Mouse (Mus musculus) forebrain, embryonic 10.5 days (tissue): ENCODE results near the gene Mob2. TPM values are rescaled to one million over a fixed set of nuclear protein-coding genes. Genes with fewer than 3 reads are reported as not detected.
A peak's percentile ranks its signal among the peaks of the same experiment; 100 is the strongest.

Source experiments
- DNase-seq: peaks from one replicate; pipeline ENCODE4 v3.0.0-alpha.2; 2017; ENCODE audit warnings: low spot score; ENCODE audit errors: extremely low spot score
- H3K27ac ChIP-seq: fragments of 300-500 bp; sonication (generic); 2 replicates; pipeline ENCODE4 v1.5.1; 2016; ENCODE audit warnings: mild to moderate bottlenecking
- H3K27me3 ChIP-seq: fragments of 300-500 bp; sonication (generic); 2 replicates; pipeline ENCODE4 v1.6.1; 2016; ENCODE audit warnings: mild to moderate bottlenecking; ENCODE audit not compliant: poor library complexity, severe bottlenecking
- H3K36me3 ChIP-seq: fragments of 300-500 bp; sonication (generic); replicated peaks from 2 replicates; pipeline ENCODE4 v1.6.1; 2016; ENCODE audit warnings: mild to moderate bottlenecking, moderate library complexity
- H3K4me1 ChIP-seq: fragments of 300-500 bp; sonication (generic); 2 replicates; pipeline ENCODE4 v1.6.1; 2016
- H3K4me3 ChIP-seq: fragments of 300-500 bp; sonication (generic); 2 replicates; pipeline ENCODE4 v1.5.1; 2016; ENCODE audit warnings: mild to moderate bottlenecking, moderate library complexity
- H3K9me3 ChIP-seq: fragments of 300-500 bp; sonication (generic); 2 replicates; pipeline ENCODE4 v1.6.1; 2016; ENCODE audit warnings: mild to moderate bottlenecking, moderate library complexity
- WGBS: fragments of 180-500 bp; shearing (Covaris S2); methylation state at CpG from one replicate; pipeline ENCODE4 v1.1.7; 2016; 5-methylcytosine and 5-hydroxymethylcytosine counted together
- polyA plus RNA-seq: library from polyadenylated mRNA; unstranded; fragments of >200 nt; fragmentation: Nextera tagmentation; extraction: Ambion mirVana; gene quantifications from 2 replicates; pipeline ENCODE4 v1.2.1, GENCODE M21; 2016

The Mob2 gene
- polyA plus RNA-seq, 1 experiment from 2014 or later: 60.9 TPM

- H3K4me1 ChIP-seq: peaks cover 66% of the 10 kb centered on the region
- peaks cover 44% of the 10 kb centered on the region for H3K36me3 ChIP-seq
- no peak for DNase-seq
- no peaks in the 10 kb centered on the region for H3K9me3 ChIP-seq
- peak overlapping the region; percentile 56; the same call in 1 of the 2 replicates for H3K27ac ChIP-seq
- peaks cover 98% of the 10 kb centered on the region for H3K27me3 ChIP-seq
- H3K4me3 ChIP-seq: no peak overlapping the region
- WGBS: 95% methylated on average over 1 of the region's 1 CpGs
Measured at GRCm38 (mm10) chr7:142087069-142087652, 26.3 kb upstream of the Mob2 start.

DNA sequence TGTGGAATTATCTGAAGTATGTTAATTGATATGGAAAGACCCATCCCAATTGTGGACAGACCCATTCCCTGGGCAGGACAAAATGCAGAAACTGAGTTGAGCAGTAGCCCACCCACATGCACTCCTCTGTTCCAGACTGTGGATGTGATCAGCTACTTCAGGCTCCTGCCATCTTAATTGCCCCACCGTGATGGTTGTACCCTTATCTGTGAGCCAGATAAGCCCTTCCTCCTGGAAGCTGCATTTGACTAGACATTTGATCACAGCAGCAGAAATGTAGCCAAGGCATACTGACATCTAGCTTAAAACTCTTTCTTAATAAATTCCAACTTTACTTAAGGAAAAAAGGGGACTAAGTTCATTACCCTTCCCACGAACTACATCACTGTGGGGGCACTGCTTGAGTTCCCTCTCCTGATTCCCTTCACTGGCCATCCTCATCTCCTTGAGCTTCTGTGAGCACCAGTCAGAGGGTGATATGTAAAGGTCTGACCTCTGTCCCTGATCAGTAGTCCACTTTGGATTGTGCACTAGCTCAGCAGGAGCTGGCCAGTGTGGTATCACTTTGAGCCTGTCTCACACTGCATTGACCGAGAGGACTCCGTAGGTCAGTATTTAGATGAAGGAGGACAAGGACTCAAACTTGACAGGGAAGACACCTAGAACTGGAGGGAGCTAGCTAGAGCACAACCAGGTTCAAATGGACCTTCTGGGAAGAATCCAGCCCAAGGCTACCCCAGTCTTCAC is 25.5 kb upstream of the Mob2 start:
- Histone ChIP-seq H3K27ac (peak overlapping the region; percentile 56; the same call in 1 of the 2 replicates), H3K36me3 (peaks cover 49% of the 10 kb centered on the region), H3K4me3 (no peak overlapping the region), H3K27me3 (peaks cover 98% of the 10 kb centered on the region), H3K9me3 (no peaks in the 10 kb centered on the region), H3K4me1 (peaks cover 63% of the 10 kb centered on the region)
- no peak for DNase-seq
- WGBS: 89% methylated on average over 4 of the region's 4 CpGs

- Histone ChIP-seq H3K4me3 (no peak overlapping the region), H3K36me3 (peaks cover 54% of the 10 kb centered on the region), H3K27ac (no peak overlapping the region), H3K9me3 (no peaks in the 10 kb centered on the region), H3K27me3 (peaks cover 98% of the 10 kb centered on the region), H3K4me1 (peaks cover 48% of the 10 kb centered on the region)
- 59% methylated on average over 3 of the region's 3 CpGs for WGBS
- no peak for DNase-seq
Measured at GRCm38 (mm10) chr7:142084820-142085219, 24.0 kb upstream of the Mob2 start.

DNA sequence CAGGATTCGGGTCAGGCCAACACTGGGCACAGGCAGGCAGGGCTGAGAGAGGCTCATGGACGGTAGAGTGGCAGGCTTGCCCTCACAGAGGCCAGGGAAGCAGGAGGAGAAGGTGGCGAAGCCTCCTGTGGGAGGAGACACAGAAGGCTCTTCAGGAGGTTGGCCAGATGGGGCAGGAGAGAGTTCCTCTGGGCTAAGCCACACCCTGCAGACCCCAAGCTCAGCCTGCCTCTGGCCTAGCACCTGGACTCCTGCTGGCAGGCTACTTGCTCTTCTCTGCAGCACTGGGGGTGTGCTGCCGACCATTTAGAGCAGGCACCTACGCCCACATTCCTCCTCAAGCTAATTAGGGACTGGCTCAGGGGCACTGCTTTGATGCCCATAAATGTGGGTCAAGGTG is 23.5 kb upstream of the Mob2 start:
- no peaks in the 10 kb centered on the region for H3K9me3 ChIP-seq
- no peak overlapping the region for H3K27ac ChIP-seq
- no peak for DNase-seq
- WGBS: 17% methylated on average over 5 of the region's 5 CpGs
- H3K27me3 ChIP-seq: peaks cover 98% of the 10 kb centered on the region
- H3K4me3 ChIP-seq: no peak overlapping the region
- peaks cover 44% of the 10 kb centered on the region for H3K4me1 ChIP-seq
- peaks cover 54% of the 10 kb centered on the region for H3K36me3 ChIP-seq

DNA sequence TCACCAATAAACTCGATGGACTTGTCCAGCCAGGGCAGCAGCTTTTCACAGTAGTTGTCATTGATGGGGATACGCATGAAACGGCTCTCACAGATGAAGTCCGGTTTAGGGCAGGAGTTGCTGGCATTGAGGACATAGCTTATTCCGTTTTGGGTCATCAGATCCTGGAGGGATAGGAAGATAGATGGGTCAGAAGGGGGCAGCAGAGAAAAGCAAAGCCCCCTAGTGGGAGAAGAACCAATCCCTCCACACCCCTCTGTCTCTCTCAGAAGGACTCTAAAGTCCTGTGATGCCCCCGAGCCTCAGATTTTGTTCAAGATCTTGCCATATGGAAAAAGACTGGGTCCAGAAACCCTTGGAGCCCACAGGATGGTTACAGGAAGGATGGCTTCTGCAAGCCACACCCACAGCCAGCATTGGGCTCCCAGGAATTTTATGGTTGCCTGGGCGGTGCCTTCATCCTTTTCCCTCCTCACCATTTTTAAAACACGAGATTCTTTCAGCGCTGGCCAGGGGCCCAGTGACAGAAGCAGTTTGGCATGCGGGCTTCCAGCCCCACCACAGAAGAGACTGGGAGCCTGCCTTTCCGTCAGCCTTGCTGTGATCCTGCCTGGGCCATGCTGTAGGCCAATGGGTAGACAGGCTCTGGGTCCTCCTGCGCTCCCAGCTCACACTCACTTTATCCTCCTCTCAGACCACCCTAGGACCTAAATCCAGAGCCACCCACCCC is 22.9 kb upstream of the Mob2 start:
- H3K36me3 ChIP-seq: peaks cover 54% of the 10 kb centered on the region
- H3K27ac ChIP-seq: no peak overlapping the region
- H3K9me3 ChIP-seq: no peaks in the 10 kb centered on the region
- 34% methylated on average over 12 of the region's 12 CpGs for WGBS
- peaks cover 98% of the 10 kb centered on the region for H3K27me3 ChIP-seq
- no peak overlapping the region for H3K4me3 ChIP-seq
- H3K4me1 ChIP-seq: peaks cover 38% of the 10 kb centered on the region
- DNase-seq: no peak

- H3K9me3 ChIP-seq: no peaks in the 10 kb centered on the region
- H3K4me1 ChIP-seq: peaks cover 26% of the 10 kb centered on the region
- DNase-seq: no peak
- peaks cover 49% of the 10 kb centered on the region for H3K36me3 ChIP-seq
- peak overlapping the region; percentile 51 for H3K4me3 ChIP-seq
- no peak overlapping the region; the same call in 1 of the 2 replicates for H3K27ac ChIP-seq
- peaks cover 95% of the 10 kb centered on the region for H3K27me3 ChIP-seq
- 13% methylated on average over 16 of the region's 16 CpGs for WGBS
Measured at GRCm38 (mm10) chr7:142082607-142083006, 21.7 kb upstream of the Mob2 start.

- Histone ChIP-seq H3K4me3 (peak overlapping the region; percentile 51), H3K27ac (peak overlapping the region; percentile 58; the same call in 1 of the 2 replicates), H3K36me3 (peaks cover 44% of the 10 kb centered on the region), H3K9me3 (no peaks in the 10 kb centered on the region), H3K27me3 (peaks cover 91% of the 10 kb centered on the region), H3K4me1 (peaks cover 23% of the 10 kb centered on the region)
- DNase-seq: no peak
- 4% methylated on average over 38 of the region's 38 CpGs for WGBS
Measured at GRCm38 (mm10) chr7:142082179-142082578, 21.3 kb upstream of the Mob2 start.

DNA sequence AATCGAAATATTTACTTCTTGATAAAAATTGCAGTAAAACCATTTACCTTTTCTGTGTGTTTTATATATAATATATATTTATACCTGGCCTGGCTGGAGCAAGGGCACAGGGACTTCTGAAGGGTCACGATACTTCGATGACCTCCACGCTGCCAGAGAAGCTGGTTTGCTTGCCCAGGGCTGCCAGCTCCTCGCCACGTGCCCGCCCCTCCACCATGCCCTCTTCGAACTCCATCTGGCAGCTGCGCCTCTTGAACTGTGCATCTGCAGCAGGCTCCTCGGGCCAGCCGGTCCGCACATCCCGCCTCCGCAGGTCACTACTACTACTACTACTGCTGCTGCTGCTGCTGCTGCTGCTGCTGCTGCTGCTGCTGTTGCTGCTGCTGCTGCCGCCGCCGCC is 20.9 kb upstream of the Mob2 start:
- Histone ChIP-seq H3K27me3 (peaks cover 91% of the 10 kb centered on the region), H3K4me1 (peaks cover 23% of the 10 kb centered on the region), H3K4me3 (peak overlapping the region; percentile 51), H3K27ac (0 out of 2 replicates have a peak overlapping the region, but pooled peaks have one; percentile 58), H3K36me3 (peaks cover 41% of the 10 kb centered on the region), H3K9me3 (no peaks in the 10 kb centered on the region)
- no peak for DNase-seq
- 28% methylated on average over 17 of the region's 17 CpGs for WGBS

GRCm38 (mm10) chr7:142080876-142081275 is 20.0 kb upstream of the Mob2 start:
- Histone ChIP-seq H3K27ac (no peak overlapping the region), H3K4me3 (no peak overlapping the region), H3K36me3 (peaks cover 33% of the 10 kb centered on the region), H3K9me3 (no peaks in the 10 kb centered on the region), H3K4me1 (peaks cover 23% of the 10 kb centered on the region), H3K27me3 (peaks cover 83% of the 10 kb centered on the region)
- DNase-seq: no peak
- 41% methylated on average over 2 of the region's 2 CpGs for WGBS

DNA sequence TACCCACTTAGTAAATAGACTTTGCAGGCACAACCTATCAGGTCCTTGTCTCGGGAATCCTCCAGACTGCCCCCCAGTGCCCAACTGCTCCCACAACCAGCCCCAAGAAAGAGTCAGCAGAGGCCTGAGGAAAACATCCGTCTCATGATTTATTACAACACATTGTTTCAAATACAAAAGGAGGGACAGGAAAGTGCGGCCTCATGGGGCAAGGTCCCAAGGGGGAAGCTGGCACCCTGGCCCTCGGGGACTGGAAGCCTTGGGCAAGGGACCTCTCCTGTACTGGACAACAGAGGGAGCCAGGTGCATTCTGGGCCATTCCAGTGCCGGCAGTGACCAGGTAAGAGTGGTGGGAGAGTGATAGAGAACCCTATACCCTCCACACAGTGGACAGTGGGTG is 18.5 kb upstream of the Mob2 start:
- 63% methylated on average over 5 of the region's 5 CpGs for WGBS
- no peak for DNase-seq
- Histone ChIP-seq H3K27me3 (peaks cover 77% of the 10 kb centered on the region), H3K9me3 (no peaks in the 10 kb centered on the region), H3K4me1 (peaks cover 17% of the 10 kb centered on the region), H3K27ac (no peak overlapping the region), H3K36me3 (peaks cover 25% of the 10 kb centered on the region), H3K4me3 (no peak overlapping the region)

DNA sequence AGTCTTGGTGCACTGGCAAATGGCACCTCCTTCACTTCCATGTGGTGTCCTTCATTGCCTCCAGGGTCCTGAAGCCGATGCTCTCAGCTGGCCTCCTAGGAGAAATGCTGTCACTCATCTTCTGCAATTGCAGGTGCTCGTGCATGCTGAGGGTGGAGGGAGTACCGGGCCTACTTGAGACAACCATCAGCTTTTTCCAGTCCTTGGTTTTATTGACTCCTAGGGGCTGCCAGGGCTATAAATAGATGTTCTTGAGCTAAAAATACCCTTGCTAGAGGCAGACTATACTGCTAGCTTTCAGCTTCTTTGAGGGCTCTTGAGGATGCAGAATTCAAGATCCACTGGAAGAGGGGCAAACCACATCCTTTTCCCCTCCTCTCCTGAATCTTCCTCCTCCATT is 16.3 kb upstream of the Mob2 start:
- Histone ChIP-seq H3K9me3 (no peaks in the 10 kb centered on the region), H3K4me3 (no peak overlapping the region), H3K27ac (no peak overlapping the region), H3K27me3 (peaks cover 60% of the 10 kb centered on the region), H3K4me1 (peaks cover 5% of the 10 kb centered on the region), H3K36me3 (peaks cover 10% of the 10 kb centered on the region)
- WGBS: 88% methylated on average over 3 of the region's 3 CpGs
- no peak for DNase-seq

DNA sequence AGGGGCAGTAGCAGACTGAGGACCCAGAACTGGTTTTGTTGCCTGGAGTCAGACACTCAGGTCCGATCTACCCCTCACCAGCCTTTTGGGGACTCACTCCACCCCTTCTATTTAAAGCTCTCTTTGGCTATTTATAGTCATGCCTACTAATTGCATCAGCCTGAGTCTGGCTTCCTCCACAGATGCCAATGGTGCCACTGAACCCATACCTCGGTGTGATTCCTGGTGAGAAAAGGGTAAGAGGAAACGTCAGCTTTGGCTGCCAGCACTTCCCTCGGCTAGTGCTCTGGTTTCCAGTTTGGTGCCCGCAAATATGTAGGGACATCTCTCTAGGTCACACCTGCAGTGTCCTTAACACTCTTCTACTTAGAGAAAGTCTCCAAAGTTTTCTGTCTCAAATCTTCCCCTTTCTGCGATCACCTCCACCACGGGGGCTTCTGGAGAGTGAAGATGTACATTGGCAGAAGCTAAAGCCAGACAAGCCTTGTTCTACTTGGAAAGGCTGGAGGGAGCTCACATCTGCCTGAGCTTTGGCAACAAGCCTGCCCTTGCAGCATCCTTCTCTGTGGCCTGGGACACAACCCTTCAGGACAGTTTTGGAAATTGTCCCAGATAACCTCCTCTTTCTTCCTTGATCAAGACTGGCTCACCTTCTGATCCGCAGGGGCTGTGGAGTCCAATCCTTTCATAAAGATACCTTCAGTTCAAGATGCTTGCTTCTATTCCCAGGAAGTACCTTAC is 13.5 kb upstream of the Mob2 start:
- 74% methylated on average over 8 of the region's 8 CpGs for WGBS
- H3K9me3 ChIP-seq: no peaks in the 10 kb centered on the region
- no peaks in the 10 kb centered on the region for H3K36me3 ChIP-seq
- no peak overlapping the region for H3K4me3 ChIP-seq
- DNase-seq: no peak
- H3K4me1 ChIP-seq: peaks cover 11% of the 10 kb centered on the region
- H3K27ac ChIP-seq: no peak overlapping the region
- peaks cover 57% of the 10 kb centered on the region for H3K27me3 ChIP-seq
